Mouse (Mus musculus) forebrain, embryonic 16.5 days (tissue): Measurements from ENCODE around the gene Raly. TPM values are rescaled to one million over a fixed set of nuclear protein-coding genes. Genes with fewer than 3 reads are reported as not detected.
"Not testable (repeated sequence)": the region's sequence is repeated elsewhere in the genome, so short reads cannot be mapped to it uniquely, and the experiment has no call there.

Experiments
- ATAC-seq: fragments of 200-750 bp; cut with Nextera tagmentation; 2 replicates; pipeline ENCODE4 v1.8.0; 2017; ENCODE audit warnings: mild to moderate bottlenecking, moderate library complexity
- H3K27ac ChIP-seq: fragments of 300-500 bp; sonication (generic); 2 replicates; pipeline ENCODE4 v1.5.1; 2014; ENCODE audit warnings: low read length, control low read depth
- H3K27me3 ChIP-seq: fragments of 300-500 bp; sonication (generic); replicated peaks from 2 replicates; pipeline ENCODE4 v1.6.1; 2014; ENCODE audit warnings: low read length; ENCODE audit not compliant: control insufficient read depth, insufficient read depth
- H3K36me3 ChIP-seq: fragments of 300-500 bp; sonication (generic); 2 replicates; pipeline ENCODE4 v1.6.1; 2014; ENCODE audit not compliant: control insufficient read depth, insufficient read depth
- H3K4me1 ChIP-seq: fragments of 300-500 bp; sonication (generic); replicated peaks from 2 replicates; pipeline ENCODE4 v1.6.1; 2014; ENCODE audit warnings: low read length; ENCODE audit not compliant: control insufficient read depth, insufficient read depth
- H3K4me2 ChIP-seq: fragments of 300-500 bp; sonication (generic); 2 replicates; pipeline ENCODE4 v1.6.1; 2014; ENCODE audit warnings: mild to moderate bottlenecking, low read length, control low read depth
- H3K4me3 ChIP-seq: fragments of 300-500 bp; sonication (generic); replicated peaks from 2 replicates; pipeline ENCODE4 v1.5.1; 2014; ENCODE audit warnings: mild to moderate bottlenecking, low read length, control low read depth
- H3K9ac ChIP-seq: fragments of 300-500 bp; sonication (generic); replicated peaks from 2 replicates; pipeline ENCODE4 v1.6.1; 2014; ENCODE audit warnings: low read depth, low read length, control low read depth
- H3K9me3 ChIP-seq: fragments of 300-500 bp; sonication (generic); 2 replicates; pipeline ENCODE4 v1.6.1; 2016; ENCODE audit warnings: low read length; ENCODE audit not compliant: control insufficient read depth
- WGBS: fragments of 180-500 bp; shearing (Covaris S2); extraction: QIAGEN DNeasy Blood & Tissue Kit; methylation state at CpG from one replicate; pipeline ENCODE4 v1.1.7; 2014; 5-methylcytosine and 5-hydroxymethylcytosine counted together
- polyA plus RNA-seq: library from polyadenylated mRNA; unstranded; fragments of >200 nt; fragmentation: Nextera tagmentation; extraction: Ambion mirVana; gene quantifications from 2 replicates; pipeline ENCODE4 v1.2.1, GENCODE M21; 2015

Raly gene
- polyA plus RNA-seq, 1 experiment from 2014 or later: 47.7 TPM

DNA sequence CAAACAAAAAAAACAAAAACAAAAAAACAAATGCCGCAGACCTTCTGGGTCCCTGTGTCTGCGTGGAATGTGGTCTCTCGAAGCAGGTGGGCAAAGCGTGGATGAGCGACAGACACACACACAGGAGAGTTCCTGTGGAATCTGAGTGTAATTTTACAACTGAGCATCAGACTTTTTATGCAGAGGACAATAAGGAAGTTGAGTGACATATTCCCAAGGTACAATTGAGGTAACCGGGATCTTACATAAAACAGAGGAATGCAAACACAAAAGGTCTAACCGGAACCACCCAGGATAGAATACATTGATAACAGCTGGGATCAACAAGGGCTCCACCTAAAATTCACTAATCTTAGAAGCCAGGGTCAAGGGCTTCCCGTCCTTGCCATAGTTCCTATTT lies 108.1 kb downstream of the Raly start:
- H3K9me3 ChIP-seq, H3K4me3 ChIP-seq, H3K4me1 ChIP-seq, H3K4me2 ChIP-seq, H3K9ac ChIP-seq, ATAC-seq, H3K36me3 ChIP-seq, H3K27ac ChIP-seq, H3K27me3 ChIP-seq: not testable (repeated sequence)
- 92% methylated on average over 8 of the region's 8 CpGs for WGBS

DNA sequence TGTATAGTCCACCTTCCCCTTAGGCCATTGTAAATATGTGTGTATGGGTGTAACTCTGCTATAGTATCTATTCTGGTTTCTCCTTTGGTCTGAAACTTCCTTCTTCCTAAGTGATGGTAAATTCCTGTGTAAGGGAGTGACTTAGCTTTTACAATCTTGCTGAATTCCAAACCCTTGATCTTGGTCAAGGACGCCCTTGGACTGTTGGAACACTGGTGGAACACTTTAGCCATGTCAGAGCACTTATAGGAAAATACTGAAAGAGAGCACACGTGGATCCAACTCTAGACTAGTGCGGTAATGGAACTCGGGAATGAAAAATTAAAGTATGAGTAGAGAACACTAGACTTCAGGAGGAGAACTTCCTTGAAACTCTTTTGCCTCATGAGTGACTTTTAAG lies 108.5 kb downstream of the Raly start:
- H3K9ac ChIP-seq, H3K4me2 ChIP-seq, H3K9me3 ChIP-seq, H3K36me3 ChIP-seq, H3K27ac ChIP-seq, H3K4me1 ChIP-seq, H3K4me3 ChIP-seq, ATAC-seq, H3K27me3 ChIP-seq: not testable (repeated sequence)
- 82% methylated on average over 4 of the region's 4 CpGs for WGBS

DNA sequence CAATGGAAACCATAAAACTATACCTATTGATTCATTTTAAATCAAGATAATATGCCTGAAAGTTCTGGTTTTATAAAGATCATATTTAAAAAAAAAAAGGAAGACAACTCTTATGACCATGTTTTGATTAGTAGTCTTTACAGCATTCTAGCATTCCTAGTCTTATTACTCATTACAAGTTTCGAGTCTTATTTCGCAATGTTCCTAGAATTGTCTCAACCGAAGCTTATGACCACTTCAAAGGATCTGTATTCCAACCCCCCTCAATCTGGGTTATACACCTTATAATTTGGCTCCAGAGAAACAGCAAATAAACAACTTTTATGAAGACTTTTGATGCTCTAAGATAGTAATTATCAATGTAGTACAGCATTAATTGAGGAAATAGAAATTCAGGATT lies 111.2 kb downstream of the Raly start:
- Histone ChIP-seq H3K4me3 (no peak overlapping the region), H3K36me3 (no peaks in the 10 kb centered on the region), H3K27me3 (0 out of 2 replicates have a peak, but pooled peaks cover 2% of the 10 kb centered on the region), H3K9me3 (no peaks in the 10 kb centered on the region), H3K27ac (no peak overlapping the region), H3K4me1 (no peaks in the 10 kb centered on the region), H3K4me2 (no peak overlapping the region), H3K9ac (no peak overlapping the region)
- no peak for ATAC-seq
- 92% methylated on average over 3 of the region's 3 CpGs for WGBS

DNA sequence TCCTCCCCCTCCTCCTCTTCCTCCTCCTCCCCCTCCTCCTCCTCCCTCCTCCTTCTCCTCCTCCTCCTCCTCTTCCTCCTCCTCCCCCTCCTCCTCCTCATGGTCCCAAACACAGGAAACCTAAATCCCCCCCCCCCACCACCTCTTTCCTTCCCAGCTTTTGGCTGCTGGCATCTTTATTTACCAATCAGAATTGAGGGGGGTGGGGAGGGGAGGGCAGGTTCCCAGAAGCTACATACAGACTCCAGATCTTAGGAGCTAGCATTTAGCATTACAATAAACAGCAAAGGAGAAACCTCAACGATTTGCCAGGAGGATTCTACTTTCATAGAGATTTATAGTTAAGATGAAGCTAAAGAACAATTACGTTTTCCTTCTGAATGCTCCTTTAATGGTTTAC lies 114.9 kb downstream of the Raly start:
- Histone ChIP-seq H3K27me3 (no peaks in the 10 kb centered on the region), H3K9ac (no peak overlapping the region), H3K27ac (no peak overlapping the region), H3K4me2 (no peak overlapping the region), H3K4me1 (no peaks in the 10 kb centered on the region), H3K4me3 (no peak overlapping the region), H3K36me3 (no peaks in the 10 kb centered on the region), H3K9me3 (no peaks in the 10 kb centered on the region)
- WGBS: 48% methylated on average over 2 of the region's 2 CpGs
- no peak for ATAC-seq

DNA sequence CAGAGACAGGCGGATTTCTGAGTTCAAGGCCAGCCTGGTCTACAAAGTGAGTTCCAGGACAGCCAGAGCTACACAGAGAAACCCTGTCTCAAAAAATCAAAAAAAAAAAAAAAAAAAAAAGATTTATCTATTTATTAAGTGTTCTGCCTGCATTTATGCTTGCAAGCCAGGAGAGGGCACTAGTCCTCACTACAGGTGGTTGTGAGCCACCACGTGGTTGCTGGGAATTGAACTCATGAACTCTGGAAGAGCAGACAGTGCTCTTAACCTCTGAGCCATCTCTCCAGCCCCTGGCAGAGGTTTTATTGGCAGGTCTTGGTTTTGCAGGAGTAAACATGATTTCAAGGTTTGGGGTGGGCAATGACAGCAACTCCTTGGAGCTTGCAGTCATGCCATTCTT lies 117.3 kb downstream of the Raly start:
- H3K36me3 ChIP-seq: not testable (repeated sequence)

DNA sequence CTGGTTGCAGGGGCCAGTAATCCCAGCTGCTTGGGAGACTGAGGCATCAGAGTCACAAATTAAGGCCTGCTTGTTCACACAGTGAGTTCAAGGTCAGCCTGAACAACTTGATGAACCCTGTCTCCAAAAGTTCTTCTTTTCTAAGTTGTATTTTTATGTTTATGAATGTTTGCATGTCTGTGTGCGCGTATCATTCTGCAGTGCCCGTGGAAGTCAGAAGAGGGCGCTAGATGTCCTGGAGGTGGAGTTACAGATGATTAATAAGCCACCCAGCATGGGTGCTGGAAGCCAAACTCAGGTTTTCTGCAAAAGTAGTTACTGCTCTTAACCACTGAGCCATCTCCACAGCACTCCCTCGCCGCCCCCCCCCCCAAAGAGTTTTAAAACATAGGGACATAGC lies 118.9 kb downstream of the Raly start:
- no peaks in the 10 kb centered on the region for H3K4me1 ChIP-seq
- H3K9me3 ChIP-seq: no peaks in the 10 kb centered on the region
- H3K9ac ChIP-seq: no peak overlapping the region
- H3K36me3 ChIP-seq: no peaks in the 10 kb centered on the region
- no peak overlapping the region for H3K4me3 ChIP-seq
- 76% methylated on average over 6 of the region's 6 CpGs for WGBS
- H3K27ac ChIP-seq: no peak overlapping the region
- no peaks in the 10 kb centered on the region for H3K27me3 ChIP-seq
- no peak overlapping the region for H3K4me2 ChIP-seq
- no peak for ATAC-seq

More for the DNA sequence above, 117.3 kb downstream of the Raly start:
- H3K27ac ChIP-seq, H3K4me1 ChIP-seq, H3K4me2 ChIP-seq, H3K9me3 ChIP-seq, ATAC-seq, H3K27me3 ChIP-seq, H3K9ac ChIP-seq, H3K4me3 ChIP-seq: not testable (repeated sequence)
- WGBS: 50% methylated on average over 2 of the region's 2 CpGs

GRCm38 (mm10) chr2:154915922-154916541 lies 125.1 kb downstream of the Raly start:
- Histone ChIP-seq H3K9me3 (no peaks in the 10 kb centered on the region), H3K27ac (no peak overlapping the region), H3K9ac (no peak overlapping the region), H3K36me3 (no peaks in the 10 kb centered on the region), H3K4me1 (no peaks in the 10 kb centered on the region), H3K4me3 (no peak overlapping the region), H3K27me3 (no peaks in the 10 kb centered on the region), H3K4me2 (no peak overlapping the region)
- 87% methylated on average over 12 of the region's 12 CpGs for WGBS
- ATAC-seq: no peak

GRCm38 (mm10) chr2:154916547-154916946 lies 125.7 kb downstream of the Raly start:
- no peak overlapping the region for H3K27ac ChIP-seq
- WGBS: 8% methylated on average over 2 of the region's 2 CpGs
- no peak overlapping the region for H3K9ac ChIP-seq
- no peak overlapping the region for H3K4me3 ChIP-seq
- no peak overlapping the region for H3K4me2 ChIP-seq
- H3K4me1 ChIP-seq: no peaks in the 10 kb centered on the region
- H3K27me3 ChIP-seq: no peaks in the 10 kb centered on the region
- H3K9me3 ChIP-seq: no peaks in the 10 kb centered on the region
- no peaks in the 10 kb centered on the region for H3K36me3 ChIP-seq
- no peak for ATAC-seq
